Mouse (Mus musculus): Measurements from ENCODE around the gene Rbfox3. TPM values are rescaled to one million over a fixed set of nuclear protein-coding genes. Genes with fewer than 3 reads are reported as not detected.

Gene Rbfox3
- polyA plus RNA-seq, 1 experiment = 117 TPM

- Histone ChIP-seq H3K27ac (ENCODE audit: insufficient read depth, low read length) (no peak overlapping the region), H3K4me1 (ENCODE audit: control insufficient read depth, insufficient read depth, low read length) (peaks cover 10% of the 10 kb centered on the region), H3K4me3 (ENCODE audit: insufficient read depth, low read length) (no peak overlapping the region)
- TF ChIP-seq POLR2A (IDR thresholded peaks at IDR 0.05; ENCODE audit: extremely low read depth, insufficient read depth, low read length) (no peak), CTCF (IDR thresholded peaks at IDR 0.05; ENCODE audit: extremely low read depth, insufficient read depth, low read length) (no peak)
These were observed 407.3 kb downstream of the Rbfox3 start for GRCm38 (mm10) chr11:118504180-118504454.

GRCm38 (mm10) chr11:118503418-118504179, 407.8 kb downstream of the Rbfox3 start:
- H3K27ac ChIP-seq (ENCODE audit: insufficient read depth, low read length) = 0 out of 2 replicates have a peak overlapping the region, but pooled peaks have one; percentile 38
- peaks cover 10% of the 10 kb centered on the region for H3K4me1 ChIP-seq (ENCODE audit: control insufficient read depth, insufficient read depth, low read length)
- H3K4me3 ChIP-seq (ENCODE audit: insufficient read depth, low read length) = no peak overlapping the region
- no peak for TF ChIP-seq CTCF (IDR thresholded peaks at IDR 0.05; ENCODE audit: extremely low read depth, insufficient read depth, low read length)
- no peak for TF ChIP-seq POLR2A (IDR thresholded peaks at IDR 0.05; ENCODE audit: extremely low read depth, insufficient read depth, low read length)

- H3K4me1 ChIP-seq (ENCODE audit: control insufficient read depth, insufficient read depth, low read length) = peaks cover 10% of the 10 kb centered on the region
- TF ChIP-seq POLR2A (IDR thresholded peaks at IDR 0.05; ENCODE audit: extremely low read depth, insufficient read depth, low read length) (no peak), CTCF (IDR thresholded peaks at IDR 0.05; ENCODE audit: extremely low read depth, insufficient read depth, low read length) (no peak)
These were observed 408.4 kb downstream of the Rbfox3 start for GRCm38 (mm10) chr11:118502990-118503389.

GRCm38 (mm10) chr11:118496066-118496689, 415.2 kb downstream of the Rbfox3 start:
- H3K4me3 ChIP-seq (ENCODE audit: insufficient read depth, low read length) = no peak overlapping the region
- TF ChIP-seq POLR2A (IDR thresholded peaks at IDR 0.05; ENCODE audit: extremely low read depth, insufficient read depth, low read length) (no peak), CTCF (IDR thresholded peaks at IDR 0.05; ENCODE audit: extremely low read depth, insufficient read depth, low read length) (no peak)
- peaks cover 16% of the 10 kb centered on the region for H3K4me1 ChIP-seq (ENCODE audit: control insufficient read depth, insufficient read depth, low read length)
- peak overlapping the region; percentile 18; the same call in 1 of the 2 replicates for H3K27ac ChIP-seq (ENCODE audit: insufficient read depth, low read length)

More at GRCm38 (mm10) chr11:118502990-118503389, 408.4 kb downstream of the Rbfox3 start:
- no peak overlapping the region for H3K4me3 ChIP-seq (ENCODE audit: insufficient read depth, low read length)
- H3K27ac ChIP-seq (ENCODE audit: insufficient read depth, low read length) = no peak overlapping the region

GRCm38 (mm10) chr11:118495065-118495464, 416.3 kb downstream of the Rbfox3 start:
- Histone ChIP-seq H3K27ac (ENCODE audit: insufficient read depth, low read length) (peak overlapping the region; percentile 50), H3K4me3 (ENCODE audit: insufficient read depth, low read length) (no peak overlapping the region), H3K4me1 (ENCODE audit: control insufficient read depth, insufficient read depth, low read length) (peaks cover 16% of the 10 kb centered on the region)
- TF ChIP-seq POLR2A (IDR thresholded peaks at IDR 0.05; ENCODE audit: extremely low read depth, insufficient read depth, low read length) (no peak), CTCF (IDR thresholded peaks at IDR 0.05; ENCODE audit: extremely low read depth, insufficient read depth, low read length) (no peak)

GRCm38 (mm10) chr11:118494001-118494737, 417.2 kb downstream of the Rbfox3 start:
- Histone ChIP-seq H3K27ac (ENCODE audit: insufficient read depth, low read length) (no peak overlapping the region), H3K4me1 (ENCODE audit: control insufficient read depth, insufficient read depth, low read length) (peaks cover 16% of the 10 kb centered on the region)
- TF ChIP-seq POLR2A (IDR thresholded peaks at IDR 0.05; ENCODE audit: extremely low read depth, insufficient read depth, low read length) (no peak), CTCF (IDR thresholded peaks at IDR 0.05; ENCODE audit: extremely low read depth, insufficient read depth, low read length) (no peak)

GRCm38 (mm10) chr11:118493458-118493857, 417.9 kb downstream of the Rbfox3 start:
- no peak overlapping the region for H3K27ac ChIP-seq (ENCODE audit: insufficient read depth, low read length)
- H3K4me1 ChIP-seq (ENCODE audit: control insufficient read depth, insufficient read depth, low read length) = peaks cover 16% of the 10 kb centered on the region
- TF ChIP-seq POLR2A (IDR thresholded peaks at IDR 0.05; ENCODE audit: extremely low read depth, insufficient read depth, low read length) (no peak), CTCF (IDR thresholded peaks at IDR 0.05; ENCODE audit: extremely low read depth, insufficient read depth, low read length) (no peak)
- H3K4me3 ChIP-seq (ENCODE audit: insufficient read depth, low read length) = no peak overlapping the region

More at GRCm38 (mm10) chr11:118494001-118494737, 417.2 kb downstream of the Rbfox3 start:
- no peak overlapping the region for H3K4me3 ChIP-seq (ENCODE audit: insufficient read depth, low read length)

GRCm38 (mm10) chr11:118491230-118491629, 420.2 kb downstream of the Rbfox3 start:
- Histone ChIP-seq H3K4me1 (ENCODE audit: control insufficient read depth, insufficient read depth, low read length) (peaks cover 13% of the 10 kb centered on the region), H3K4me3 (ENCODE audit: insufficient read depth, low read length) (no peak overlapping the region), H3K27ac (ENCODE audit: insufficient read depth, low read length) (no peak overlapping the region)
- TF ChIP-seq CTCF (IDR thresholded peaks at IDR 0.05; ENCODE audit: extremely low read depth, insufficient read depth, low read length) (no peak), POLR2A (IDR thresholded peaks at IDR 0.05; ENCODE audit: extremely low read depth, insufficient read depth, low read length) (no peak)

GRCm38 (mm10) chr11:118490566-118491218, 420.7 kb downstream of the Rbfox3 start:
- H3K4me3 ChIP-seq (ENCODE audit: insufficient read depth, low read length) = no peak overlapping the region
- peaks cover 10% of the 10 kb centered on the region for H3K4me1 ChIP-seq (ENCODE audit: control insufficient read depth, insufficient read depth, low read length)
- TF ChIP-seq CTCF (IDR thresholded peaks at IDR 0.05; ENCODE audit: extremely low read depth, insufficient read depth, low read length) (peak; percentile 54), POLR2A (IDR thresholded peaks at IDR 0.05; ENCODE audit: extremely low read depth, insufficient read depth, low read length) (no peak)
- no peak overlapping the region for H3K27ac ChIP-seq (ENCODE audit: insufficient read depth, low read length)
